ENCODE assay signal across 29 mouse cellular contexts in genomic region chr10:120291912-120292311, GRCm38 (mm10).
"Had no signal": no experiment of that assay in that cellular context is flagged by ENCODE, and none has a peak within 500 bp of the region (broad histone marks: within the 10 kb centered on the region; RNA-seq: fewer than 3 reads in every experiment).

No protein-coding gene starts in this region.

- H3K36me3 ChIP-seq: embryonic facial prominence, embryonic 10.5 days; embryonic facial prominence, embryonic 12.5 days; embryonic facial prominence, embryonic 13.5 days; embryonic facial prominence, embryonic 15.5 days; forebrain, embryonic 10.5 days; forebrain, embryonic 12.5 days; forebrain, embryonic 15.5 days had no signal

- H3K27ac ChIP-seq: embryonic facial prominence, embryonic 10.5 days; embryonic facial prominence, embryonic 12.5 days; embryonic facial prominence, embryonic 13.5 days; embryonic facial prominence, embryonic 15.5 days; forebrain, embryonic 10.5 days; forebrain, embryonic 12.5 days; forebrain, embryonic 13.5 days; forebrain, embryonic 15.5 days; gastrocnemius, adult 2 months; heart, adult 2 months had no signal

- DNase-seq: cerebellum, adult 18-20 months; cerebellum, adult 2 months; cerebellum, adult 8-10 months; cerebellum, adult 9-10 months; cerebellum, adult 9-11 months; cerebellum, postnatal 10 days; cerebellum, postnatal 14 days; cerebellum, postnatal 25 days; cerebellum, postnatal 36 days; embryo, embryonic 11 days; forebrain, postnatal 0 days; gastrocnemius, adult 2 months; gastrocnemius, postnatal 10 days; gastrocnemius, postnatal 14 days; gastrocnemius, postnatal 25 days; gastrocnemius, postnatal 36 days; heart, adult 18-20 months; heart, adult 2 months had no signal

- H3K9me3 ChIP-seq: embryonic facial prominence, embryonic 10.5 days; embryonic facial prominence, embryonic 12.5 days; embryonic facial prominence, embryonic 13.5 days; embryonic facial prominence, embryonic 15.5 days; forebrain, embryonic 10.5 days; forebrain, embryonic 12.5 days; forebrain, embryonic 13.5 days; forebrain, embryonic 15.5 days had no signal

- ATAC-seq: forebrain, embryonic 13.5 days; forebrain, embryonic 14.5 days; forebrain, embryonic 15.5 days; forebrain, embryonic 16.5 days; forebrain, postnatal 0 days had no signal

- H3K4me3 ChIP-seq: embryonic facial prominence, embryonic 10.5 days; embryonic facial prominence, embryonic 12.5 days; embryonic facial prominence, embryonic 13.5 days; embryonic facial prominence, embryonic 15.5 days; erythroblast, embryonic 14.5 days; forebrain, embryonic 10.5 days; forebrain, embryonic 12.5 days; forebrain, embryonic 13.5 days; forebrain, embryonic 15.5 days; gastrocnemius, adult 2 months; heart, adult 2 months had no signal

- H3K4me1 ChIP-seq: embryonic facial prominence, embryonic 13.5 days; embryonic facial prominence, embryonic 15.5 days; forebrain, embryonic 10.5 days; forebrain, embryonic 13.5 days; forebrain, embryonic 15.5 days had no signal

- H3K27me3 ChIP-seq: embryonic facial prominence, embryonic 12.5 days; embryonic facial prominence, embryonic 13.5 days; embryonic facial prominence, embryonic 15.5 days; forebrain, embryonic 12.5 days; forebrain, embryonic 13.5 days; forebrain, embryonic 15.5 days had no signal
